Mouse (Mus musculus) effector memory CD4-positive, alpha-beta T cell, adult 7 months (primary cell): Measurements from ENCODE around the gene Atg5. TPM values are rescaled to one million over a fixed set of nuclear protein-coding genes. Genes with fewer than 3 reads are reported as not detected.

ENCODE experiments used
- polyA plus RNA-seq: library from polyadenylated mRNA; unstranded; fragments of 100-300 nt; shearing (Covaris generic); gene quantifications from one replicate; pipeline ENCODE4 v1.2.1, GENCODE M21; 2017

The Atg5 gene
- 45.2 TPM for polyA plus RNA-seq

DNA sequence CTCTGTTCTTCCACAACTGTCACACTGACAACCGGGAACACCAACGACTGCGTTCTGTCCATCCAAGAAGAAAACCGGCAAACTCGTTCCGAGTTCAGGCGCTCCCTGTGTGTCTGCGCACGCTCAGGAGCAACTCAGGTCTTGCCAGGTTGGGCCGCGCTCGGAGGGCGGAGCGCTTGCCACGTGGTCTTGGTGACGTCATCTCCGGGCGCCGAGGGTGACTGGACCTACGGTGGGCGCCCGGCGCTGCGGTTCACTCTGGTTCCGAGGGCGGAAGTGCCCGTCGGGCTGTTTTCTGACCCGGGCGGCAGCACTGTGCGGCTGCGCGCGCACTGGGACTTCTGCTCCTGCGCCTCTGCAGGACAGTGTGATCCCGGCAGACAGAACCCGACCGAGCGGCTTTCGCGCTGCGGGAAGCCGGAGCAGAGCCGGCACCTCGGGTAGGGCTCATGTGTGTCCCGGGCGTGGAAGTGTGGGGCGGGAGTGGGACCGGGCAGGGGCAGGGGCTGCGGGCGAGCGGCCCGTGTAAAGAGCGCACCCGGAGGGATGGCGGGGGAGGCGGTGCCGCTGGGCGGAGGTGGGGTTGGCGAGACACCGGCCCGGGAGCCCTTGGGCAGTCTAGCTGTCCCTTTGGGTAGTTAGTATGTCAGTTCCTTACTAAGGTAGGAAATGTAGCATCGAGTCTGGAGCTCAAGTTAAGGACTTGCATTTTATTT, at the start of gene Atg5:
Gene Atg5, plus strand, starts transcription at position 214 of the 716 bp plus-strand sequence.

Other genes starting within 250 kb of the Atg5 start
- 122 TPM for gene Crybg1, start 119.5 kb upstream of the Atg5 start, polyA plus RNA-seq